ENCODE assay signal across 8 mouse cellular contexts in the genomic region with DNA sequence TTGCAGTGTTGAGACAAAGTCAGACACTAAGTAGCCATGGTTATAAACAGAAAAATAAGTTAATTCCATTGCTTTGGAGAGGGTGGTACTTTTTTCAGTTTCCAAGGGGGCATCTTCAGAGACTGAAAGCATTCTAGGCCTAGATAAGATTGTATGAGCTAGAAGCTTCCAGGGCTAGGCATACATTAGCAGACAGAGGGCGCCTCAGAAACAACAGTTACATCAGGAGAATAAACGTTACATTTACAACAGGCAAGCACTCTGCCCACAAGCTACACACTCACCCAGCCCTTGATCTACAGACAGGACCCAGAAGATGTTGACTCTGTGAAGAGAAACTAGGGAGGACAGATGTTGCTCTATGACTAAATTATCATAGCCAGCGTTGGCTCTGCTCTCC. TPM values are rescaled to one million over a fixed set of nuclear protein-coding genes. Genes with fewer than 3 reads are reported as not detected.
DNase-seq lines count a peak whose midpoint lies in the region; ATAC-seq lines count a peak whose summit lies in the region.
"Had no signal": no experiment of that assay in that cellular context is flagged by ENCODE, and none has a peak within 500 bp of the region (broad histone marks: within the 10 kb centered on the region; RNA-seq: fewer than 3 reads in every experiment).

No protein-coding gene starts in this region.

- DNase-seq in kidney, adult 9 months = peak; percentile 13
- DNase-seq in A20 (ENCODE audit: low read depth, low spot score) (peak; percentile 15), ES-CJ7 (ENCODE audit: low read depth, low spot score) (peak; percentile 11)
- DNase-seq in lung, postnatal 14 days = peak; percentile 25
- DNase-seq in spleen, adult 12 weeks (ENCODE audit: low spot score) = no peak
- no peak for DNase-seq in frontal cortex, postnatal 14 days (ENCODE audit: low spot score in 2 of 2)

- H3K9ac ChIP-seq in kidney, embryonic 16.5 days (replicated peaks; ENCODE audit: low read length) = no peak overlapping the region
- H3K9ac ChIP-seq: liver, embryonic 15.5 days had no signal

- no peaks in the 10 kb centered on the region for H3K27me3 ChIP-seq in kidney, embryonic 16.5 days (ENCODE audit: insufficient read depth, low read length)
- H3K27me3 ChIP-seq: liver, embryonic 15.5 days had no signal

- no peak overlapping the region for H3K27ac ChIP-seq in kidney, embryonic 16.5 days (ENCODE audit: low read length)
- H3K27ac ChIP-seq: liver, embryonic 15.5 days had no signal

- H3K36me3 ChIP-seq in kidney, embryonic 16.5 days (ENCODE audit: insufficient read depth, low read length) = peaks cover 26% of the 10 kb centered on the region; the same call in 1 of the 2 replicates

- no peak overlapping the region for H3K4me3 ChIP-seq in kidney, embryonic 16.5 days (ENCODE audit: low read length)
- H3K4me3 ChIP-seq: liver, embryonic 15.5 days had no signal

- no peak overlapping the region for H3K4me2 ChIP-seq in kidney, embryonic 16.5 days (replicated peaks; ENCODE audit: low read depth, low read length)
- H3K4me2 ChIP-seq: liver, embryonic 15.5 days had no signal

- no peak for ATAC-seq in kidney, embryonic 16.5 days (ENCODE audit: low FRiP score, low TSS enrichment)

- 49% methylated on average over 3 of the region's 3 CpGs for WGBS in kidney, embryonic 16.5 days

- H3K9me3 ChIP-seq in kidney, embryonic 16.5 days (ENCODE audit: low read length) = no peaks in the 10 kb centered on the region
- H3K9me3 ChIP-seq: liver, embryonic 15.5 days had no signal

- H3K4me1 ChIP-seq in kidney, embryonic 16.5 days (ENCODE audit: insufficient read depth, low read length) = no peaks in the 10 kb centered on the region
- H3K4me1 ChIP-seq: liver, embryonic 15.5 days had no signal

RNA-seq across cellular contexts. Expression of gene Fkbp14, which starts 34.4 kb away (rescaled TPM):
- polyA plus RNA-seq in kidney, embryonic 16.5 days (2015; fragmentation: Nextera tagmentation; extraction: Ambion mirVana) = 30.3 and 30.9 TPM in 2 replicates

RNA-seq across cellular contexts. Expression of gene Plekha8, which starts 36.6 kb away (rescaled TPM):
- 10.4 and 10.7 TPM in 2 replicates for polyA plus RNA-seq in kidney, embryonic 16.5 days (2015; fragmentation: Nextera tagmentation; extraction: Ambion mirVana)

RNA-seq across cellular contexts. Expression of gene Mturn, which starts 50.0 kb away (rescaled TPM):
- 8.3 and 8.7 TPM in 2 replicates for polyA plus RNA-seq in kidney, embryonic 16.5 days (2015; fragmentation: Nextera tagmentation; extraction: Ambion mirVana)

Comparison
In these comparisons a context has a peak if more than half of its experiments do, and no peak if none do; other contexts are left out.
1. DNase-seq: peak in kidney, adult 9 months (single experiment), A20 (single experiment), ES-CJ7 (single experiment) and lung, postnatal 14 days (single experiment); none in spleen, adult 12 weeks (single experiment) and frontal cortex, postnatal 14 days (0 of 2).